14 mouse cellular contexts compared by ENCODE assay signal in the genomic region with DNA sequence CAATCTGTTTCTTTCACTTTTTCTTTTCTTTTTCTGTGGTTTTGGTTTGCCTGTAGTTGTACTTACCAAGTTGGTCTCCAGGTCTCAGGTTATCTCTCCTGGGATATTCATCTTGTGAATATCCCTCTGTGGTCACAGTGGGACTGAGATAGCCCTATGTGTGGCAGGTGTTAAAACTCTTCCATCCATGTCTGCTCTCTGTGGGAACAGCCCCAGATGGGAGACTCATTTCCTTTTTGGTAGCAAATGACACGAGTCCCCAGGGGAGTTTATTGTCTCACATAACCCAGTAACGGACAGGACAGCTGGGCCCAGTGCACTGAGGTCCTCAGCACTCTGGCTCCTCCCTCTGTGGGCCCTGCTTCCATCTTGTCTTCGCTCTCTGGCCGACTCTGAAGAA. TPM values are rescaled to one million over a fixed set of nuclear protein-coding genes. Genes with fewer than 3 reads are reported as not detected.
DNase-seq lines count a peak whose midpoint lies in the region; ATAC-seq and TF ChIP-seq lines count a peak whose summit lies in the region.
"Had no signal": no experiment of that assay in that cellular context is flagged by ENCODE, and none has a peak within 500 bp of the region (broad histone marks: within the 10 kb centered on the region; RNA-seq: fewer than 3 reads in every experiment).

No protein-coding gene starts in this region.

- no peak for TF ChIP-seq POLR2A in myocyte (IDR thresholded peaks at IDR 0.05; ENCODE audit: insufficient read length, low read depth)

- ATAC-seq in kidney, embryonic 14.5 days (ENCODE audit: low FRiP score, low TSS enrichment), result no peak
- ATAC-seq: forebrain, embryonic 13.5 days had no signal

- H3K4me1 ChIP-seq in kidney, embryonic 14.5 days (ENCODE audit: control insufficient read depth, insufficient read depth, low read length), result peaks cover 25% of the 10 kb centered on the region
- peaks cover 76% of the 10 kb centered on the region for H3K4me1 ChIP-seq in brown adipose tissue, adult 24 weeks (ENCODE audit: control insufficient read depth, insufficient read depth, insufficient read length, low read length)

- no peak overlapping the region for H3K4me2 ChIP-seq in kidney, embryonic 14.5 days (replicated peaks; ENCODE audit: low read depth, low read length)
- peak overlapping the region; percentile 41 for H3K4me2 ChIP-seq in myocyte (ENCODE audit: low read depth)
- H3K4me2 ChIP-seq: embryonic facial prominence, embryonic 13.5 days; forebrain, embryonic 13.5 days had no signal

- H3K36me3 ChIP-seq in kidney, embryonic 14.5 days (ENCODE audit: control insufficient read depth, insufficient read depth, low read length), result no peaks in the 10 kb centered on the region
- no peaks in the 10 kb centered on the region for H3K36me3 ChIP-seq in myocyte (ENCODE audit: control insufficient read depth, insufficient read depth)
- H3K36me3 ChIP-seq: embryonic facial prominence, embryonic 13.5 days had no signal

- H3ac ChIP-seq in myocyte (ENCODE audit: control insufficient read depth, insufficient read length), result no peak overlapping the region

- DNase-seq in gastrocnemius, adult 2 months, result no peak
- DNase-seq in gastrocnemius, postnatal 10 days, result no peak
- peak; percentile 38 for DNase-seq in kidney, postnatal 14 days
- DNase-seq in adrenal gland, postnatal 14 days, result no peak
- DNase-seq in adrenal gland, adult (ENCODE audit: inconsistent age in 2 of 2, low spot score in 1 of 2), result no peak
- DNase-seq: B cell, adult 2 months; cerebellum, adult 9-10 months; thymus, adult 18-20 months had no signal

- WGBS in kidney, embryonic 14.5 days, result 46% methylated on average over 4 of the region's 4 CpGs

- peak overlapping the region; percentile 67 for H3K27ac ChIP-seq in gastrocnemius, adult 2 months
- H3K27ac ChIP-seq in kidney, embryonic 14.5 days (ENCODE audit: low read depth, low read length), result no peak overlapping the region
- peak overlapping the region; percentile 80 for H3K27ac ChIP-seq in brown adipose tissue, adult 24 weeks (replicated peaks; ENCODE audit: low read depth, low read length)
- H3K27ac ChIP-seq: forebrain, embryonic 13.5 days; macrophage had no signal

- H3K9me3 ChIP-seq in kidney, embryonic 14.5 days (ENCODE audit: control insufficient read depth, low read length), result no peaks in the 10 kb centered on the region
- H3K9me3 ChIP-seq: embryonic facial prominence, embryonic 13.5 days; forebrain, embryonic 13.5 days had no signal

- H3K79me2 ChIP-seq in myocyte (ENCODE audit: control insufficient read depth, insufficient read depth), result peaks cover 17% of the 10 kb centered on the region

- H3K27me3 ChIP-seq in kidney, embryonic 14.5 days (ENCODE audit: control insufficient read depth, insufficient read depth, low read length), result no peaks in the 10 kb centered on the region
- no peaks in the 10 kb centered on the region for H3K27me3 ChIP-seq in myocyte (ENCODE audit: control insufficient read depth, insufficient read depth, insufficient read length)
- H3K27me3 ChIP-seq: embryonic facial prominence, embryonic 13.5 days; forebrain, embryonic 13.5 days had no signal

- intact Hi-C loops in gastrocnemius, adult 2 months (cut with DNase I), result no loop called here

- TF ChIP-seq CTCF in gastrocnemius, adult 2 months (IDR thresholded peaks at IDR 0.05), result no peak

- no peak overlapping the region for H3K9ac ChIP-seq in kidney, embryonic 14.5 days (ENCODE audit: low read depth, low read length)
- H3K9ac ChIP-seq: forebrain, embryonic 13.5 days had no signal

- H3K4me3 ChIP-seq in gastrocnemius, adult 2 months, result no peak overlapping the region
- H3K4me3 ChIP-seq in kidney, embryonic 14.5 days (ENCODE audit: low read length), result no peak overlapping the region
- no peak overlapping the region for H3K4me3 ChIP-seq in brown adipose tissue, adult 24 weeks (ENCODE audit: insufficient read depth, low read depth, low read length)
- H3K4me3 ChIP-seq in myocyte, result no peak overlapping the region
- H3K4me3 ChIP-seq: embryonic facial prominence, embryonic 13.5 days; forebrain, embryonic 13.5 days had no signal

TF ChIP-seq in myocyte, 11 proteins besides CTCF, POLR2A, EP300 and RAD21:
- peak; percentile 57 for TF ChIP-seq TCF12 (IDR thresholded peaks at IDR 0.05; ENCODE audit: insufficient read depth, poor library complexity, severe bottlenecking)
- no peak for TF ChIP-seq E2F4 (IDR thresholded peaks at IDR 0.05; ENCODE audit: insufficient read depth)
- TF ChIP-seq MYOD1 (IDR thresholded peaks at IDR 0.05; ENCODE audit: control insufficient read depth in 1 of 3, insufficient read length in 2 of 3, low read depth in 2 of 3), result peak; percentile 83 to 84 (median 83)
- peak in 1 of 3 experiments; percentile 43 for TF ChIP-seq MYOG (IDR thresholded peaks at IDR 0.05; ENCODE audit: control insufficient read depth in 1 of 3, insufficient read depth in 1 of 3, insufficient read length in 2 of 3, low read depth in 2 of 3)
TF ChIP-seq in myocyte: peak in this region for 3.

RNA-seq across cellular contexts. Expression of gene Stk10, which starts 17.0 kb away (rescaled TPM):
- total RNA-seq in gastrocnemius, adult 2 months (2021), result 1 to 10 TPM; 1.9 to 3.8 TPM
- 1 to 10 TPM; 5.3 to 8.5 TPM for total RNA-seq in gastrocnemius, postnatal 10 days (2021)
- polyA plus RNA-seq in kidney, embryonic 14.5 days (2014; fragmentation: Nextera tagmentation; extraction: Ambion mirVana), result 3.5 TPM in 2 replicates
- polyA plus RNA-seq in brown adipose tissue, adult 24 weeks (2012; ENCODE audit: insufficient read depth, insufficient read length, missing spikeins), result 4.3 and 5.5 TPM in 2 replicates
- 7.1 TPM for polyA plus RNA-seq in myocyte (2012; fragmentation: generic; extraction: Trizol)
- total RNA-seq in adrenal gland, postnatal 14 days (2021), result 14.5 and 23.9 TPM in 2 replicates

RNA-seq across cellular contexts. Expression of gene Efcab9, which starts 18.2 kb away (rescaled TPM):
- total RNA-seq in gastrocnemius, adult 2 months (2021), result 1 to 10 TPM; 1.0 to 2.0 TPM
- under 1 TPM in 1 of 2 experiments, not detected in 1; 0.66 TPM for total RNA-seq in gastrocnemius, postnatal 10 days (2021)
- polyA plus RNA-seq in kidney, embryonic 14.5 days (2014; fragmentation: Nextera tagmentation; extraction: Ambion mirVana), result 0.43 and 0.46 TPM in 2 replicates
- not detected in 2 replicates for polyA plus RNA-seq in brown adipose tissue, adult 24 weeks (2012; ENCODE audit: insufficient read depth, insufficient read length, missing spikeins)
- polyA plus RNA-seq in myocyte (2012; fragmentation: generic; extraction: Trizol), result 0.08 TPM
- 1.7 TPM in 1 of 2 replicates, not detected in the other for total RNA-seq in adrenal gland, postnatal 14 days (2021)
- polyA plus RNA-seq: embryonic facial prominence, embryonic 13.5 days; macrophage had no signal
